Mouse (Mus musculus): ENCODE measurements around the gene Shisa2. TPM values are rescaled to one million over a fixed set of nuclear protein-coding genes. Genes with fewer than 3 reads are reported as not detected.
"Not testable (repeated sequence)": the region's sequence is repeated elsewhere in the genome, so short reads cannot be mapped to it uniquely, and the experiment has no call there.

Gene Shisa2
- polyA plus RNA-seq, 1 experiment from 2014 or later, result 14.0 TPM

DNA sequence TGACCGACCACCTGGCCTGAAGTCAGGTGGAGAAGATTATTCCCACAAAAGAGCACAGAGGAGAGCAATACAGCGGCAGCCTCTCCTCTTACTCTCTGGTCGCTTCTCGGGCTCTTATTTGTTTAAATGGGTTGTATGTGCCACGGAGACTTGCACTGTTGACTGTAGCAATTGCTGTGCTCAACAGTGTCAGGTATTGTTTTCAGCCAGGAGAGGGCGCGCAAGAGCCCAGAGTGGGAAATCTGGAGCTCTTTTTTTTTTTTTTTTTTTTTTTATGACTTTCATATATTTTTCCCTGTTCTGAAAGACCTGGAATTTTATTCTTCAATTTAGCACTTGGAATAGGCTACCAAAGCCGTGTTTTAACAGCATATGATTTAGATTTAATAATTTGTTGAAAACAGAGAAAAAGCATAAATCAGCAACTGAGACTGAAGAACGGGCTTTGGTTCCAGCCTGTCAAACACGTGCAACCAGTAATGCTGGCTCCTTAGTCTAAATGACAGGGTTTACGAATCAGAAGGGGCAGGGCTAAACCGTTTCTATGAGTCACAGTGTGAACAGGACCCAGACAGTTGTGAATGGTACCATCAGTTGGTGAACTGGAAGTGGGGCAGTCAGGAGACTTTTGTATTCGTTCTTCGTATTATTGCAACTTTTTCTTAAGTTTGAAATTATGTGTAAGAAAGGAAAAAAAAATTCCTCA lies 12.0 kb upstream of the Shisa2 start:
- H3K27me3 ChIP-seq, result no peaks in the 10 kb centered on the region
- WGBS, result 43% methylated on average over 14 of the region's 14 CpGs
- no peak overlapping the region for H3K27ac ChIP-seq
- H3K4me3 ChIP-seq, result no peak overlapping the region
- no peaks in the 10 kb centered on the region for H3K36me3 ChIP-seq
- H3K9me3 ChIP-seq, result no peaks in the 10 kb centered on the region
- ATAC-seq (ENCODE audit: borderline replicate concordance, extremely low read depth, low FRiP score, low TSS enrichment), result no peak
- H3K9ac ChIP-seq, result no peak overlapping the region
- H3K4me2 ChIP-seq, result no peak overlapping the region
- H3K4me1 ChIP-seq, result no peaks in the 10 kb centered on the region

DNA sequence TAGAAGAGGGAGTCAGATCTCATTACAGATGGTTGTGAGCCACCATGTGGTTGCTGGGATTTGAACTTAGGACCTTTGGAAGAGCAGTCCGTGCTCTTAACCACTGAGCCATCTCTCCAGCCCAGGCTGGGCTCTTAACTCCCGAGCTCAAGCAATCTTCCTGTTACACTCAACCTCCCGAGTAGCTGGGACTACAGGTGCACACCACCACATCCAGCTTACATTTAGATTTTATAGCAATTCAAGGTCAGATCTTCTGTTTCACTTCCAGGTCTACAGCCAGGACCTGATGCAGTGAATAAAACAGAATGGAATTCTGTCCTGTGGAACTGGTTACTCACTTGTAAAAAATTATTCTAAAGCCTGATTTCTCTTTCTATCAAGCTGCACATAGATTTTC lies 11.0 kb upstream of the Shisa2 start:
- 75% methylated on average over 3 of the region's 3 CpGs for WGBS
- H3K36me3 ChIP-seq; H3K27ac ChIP-seq; H3K27me3 ChIP-seq; H3K9ac ChIP-seq; H3K4me1 ChIP-seq; H3K4me2 ChIP-seq; ATAC-seq (ENCODE audit: borderline replicate concordance, extremely low read depth, low FRiP score, low TSS enrichment); H3K4me3 ChIP-seq; H3K9me3 ChIP-seq: not testable (repeated sequence)

DNA sequence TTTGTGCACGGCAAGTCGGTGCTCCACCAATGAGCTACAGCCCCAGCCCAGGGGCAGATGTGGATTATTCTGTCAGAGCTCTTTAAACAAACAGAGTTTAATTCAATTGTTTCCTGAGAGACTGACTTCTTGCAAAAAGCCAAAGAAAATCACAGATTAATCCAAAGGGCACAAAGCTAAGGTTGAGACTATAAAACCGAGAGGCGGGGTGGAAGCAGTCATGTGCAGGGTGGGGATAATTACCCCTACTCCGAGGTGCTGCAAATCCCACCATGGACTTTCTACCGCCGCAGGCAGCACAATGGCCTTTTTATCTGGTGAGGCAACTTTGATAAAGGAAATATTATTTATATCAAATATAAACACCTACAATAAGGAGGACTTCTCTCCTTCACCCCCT lies 8.3 kb upstream of the Shisa2 start:
- Histone ChIP-seq H3K4me2 (no peak overlapping the region), H3K36me3 (no peaks in the 10 kb centered on the region), H3K9ac (no peak overlapping the region), H3K27me3 (no peaks in the 10 kb centered on the region), H3K4me1 (no peaks in the 10 kb centered on the region), H3K9me3 (no peaks in the 10 kb centered on the region), H3K27ac (no peak overlapping the region), H3K4me3 (no peak overlapping the region)
- ATAC-seq (ENCODE audit: borderline replicate concordance, extremely low read depth, low FRiP score, low TSS enrichment), result no peak
- WGBS, result 69% methylated on average over 7 of the region's 7 CpGs

DNA sequence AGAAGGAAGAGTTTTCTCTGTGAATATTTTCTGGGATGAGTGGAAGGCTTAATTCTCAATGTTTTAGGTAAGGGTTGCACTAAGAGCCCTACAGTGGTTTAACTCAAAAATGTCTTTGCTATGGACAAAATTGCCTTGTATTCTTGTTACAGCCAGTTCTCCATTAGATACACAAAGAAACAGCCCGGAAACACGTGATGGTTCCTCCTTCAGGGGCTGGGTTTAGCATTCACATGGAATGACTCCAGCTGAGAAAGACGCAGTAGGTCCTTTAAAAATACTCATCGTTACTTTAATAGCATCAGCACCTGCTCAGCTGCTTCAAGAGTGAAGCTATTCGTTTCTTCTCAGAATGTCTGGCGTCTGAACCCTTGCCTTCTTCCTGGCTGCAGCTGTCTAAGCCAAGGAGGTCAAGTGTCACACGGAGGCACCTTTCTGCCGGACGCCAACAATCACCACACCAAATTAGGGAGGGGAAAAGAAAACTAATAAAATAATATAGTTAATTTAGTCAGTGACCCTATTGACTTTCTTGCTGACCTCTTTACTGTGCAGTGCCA lies 702 bp upstream of the Shisa2 start:
- WGBS, result 42% methylated on average over 9 of the region's 9 CpGs
- H3K4me2 ChIP-seq, result peak overlapping the region; percentile 91
- no peaks in the 10 kb centered on the region for H3K9me3 ChIP-seq
- peaks cover 23% of the 10 kb centered on the region for H3K4me1 ChIP-seq
- ATAC-seq (ENCODE audit: borderline replicate concordance, extremely low read depth, low FRiP score, low TSS enrichment), result no peak
- H3K27me3 ChIP-seq, result peaks cover 12% of the 10 kb centered on the region; the same call in 1 of the 2 replicates
- H3K4me3 ChIP-seq, result no peak overlapping the region
- H3K27ac ChIP-seq, result no peak overlapping the region
- no peaks in the 10 kb centered on the region for H3K36me3 ChIP-seq
- no peak overlapping the region for H3K9ac ChIP-seq

DNA sequence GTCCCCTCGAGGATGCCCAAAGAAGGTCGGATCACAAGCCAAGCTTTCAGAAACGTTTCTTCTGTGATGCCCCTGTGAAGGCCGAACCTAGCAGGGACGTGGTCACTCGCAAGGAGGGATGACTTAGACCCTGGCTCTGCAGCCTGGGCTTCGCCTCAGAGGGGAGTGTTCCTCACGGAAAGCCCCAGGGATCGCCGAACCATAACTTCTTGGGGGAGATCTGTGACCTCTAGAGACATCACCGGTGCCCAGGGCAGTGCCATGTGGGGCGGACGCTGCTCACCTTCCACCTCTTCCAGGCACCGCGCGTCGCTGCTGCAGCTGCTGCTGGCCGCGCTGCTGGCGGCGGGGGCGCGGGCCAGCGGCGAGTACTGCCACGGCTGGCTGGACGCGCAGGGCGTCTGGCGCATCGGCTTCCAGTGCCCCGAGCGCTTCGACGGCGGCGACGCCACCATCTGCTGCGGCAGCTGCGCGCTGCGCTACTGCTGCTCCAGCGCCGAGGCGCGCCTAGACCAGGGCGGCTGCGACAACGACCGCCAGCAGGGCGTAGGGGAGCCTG lies 777 bp downstream of the Shisa2 start:
- H3K27ac ChIP-seq, result peak overlapping the region; percentile 80
- peak overlapping the region; percentile 91 for H3K4me2 ChIP-seq
- H3K4me1 ChIP-seq, result peaks cover 23% of the 10 kb centered on the region
- ATAC-seq (ENCODE audit: borderline replicate concordance, extremely low read depth, low FRiP score, low TSS enrichment), result peak; percentile 25; the same call in 1 of the 2 replicates
- under 1% methylated on average over 51 of the region's 51 CpGs for WGBS
- H3K9me3 ChIP-seq, result no peaks in the 10 kb centered on the region
- H3K36me3 ChIP-seq, result 0 out of 2 replicates have a peak, but pooled peaks cover 3% of the 10 kb centered on the region
- H3K9ac ChIP-seq, result peak overlapping the region; percentile 56
- peak overlapping the region; percentile 63 for H3K4me3 ChIP-seq
- peaks cover 12% of the 10 kb centered on the region; the same call in 1 of the 2 replicates for H3K27me3 ChIP-seq

DNA sequence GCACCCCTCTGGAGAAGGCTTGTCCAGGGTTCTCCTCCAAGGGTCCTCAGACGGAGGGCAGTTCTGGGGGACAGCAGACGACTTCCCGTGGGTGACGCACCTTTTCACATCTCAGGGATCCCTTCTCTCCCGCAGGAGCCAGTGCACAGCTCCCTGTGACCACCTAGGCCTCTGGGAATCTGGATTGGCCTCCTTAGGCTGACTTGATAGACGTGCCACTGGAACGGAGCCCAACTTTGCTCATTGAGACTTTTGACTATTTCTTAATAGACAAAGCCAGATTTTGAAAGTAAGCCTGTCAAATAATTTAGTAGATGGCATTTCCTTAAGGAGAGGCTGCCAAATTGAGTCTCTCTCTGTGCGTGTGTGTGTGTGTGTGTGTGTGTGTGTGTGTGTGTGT lies 1.6 kb downstream of the Shisa2 start:
- Histone ChIP-seq H3K4me1 (peaks cover 23% of the 10 kb centered on the region), H3K4me2 (peak overlapping the region; percentile 91), H3K4me3 (peak overlapping the region; percentile 63), H3K27me3 (peaks cover 12% of the 10 kb centered on the region; the same call in 1 of the 2 replicates), H3K9me3 (no peaks in the 10 kb centered on the region), H3K27ac (peak overlapping the region; percentile 35), H3K9ac (peak overlapping the region; percentile 56; the same call in 1 of the 2 replicates), H3K36me3 (0 out of 2 replicates have a peak, but pooled peaks cover 3% of the 10 kb centered on the region)
- 18% methylated on average over 8 of the region's 8 CpGs for whole genome bisulfite sequencing
- ATAC-seq (ENCODE audit: borderline replicate concordance, extremely low read depth, low FRiP score, low TSS enrichment), result no peak

DNA sequence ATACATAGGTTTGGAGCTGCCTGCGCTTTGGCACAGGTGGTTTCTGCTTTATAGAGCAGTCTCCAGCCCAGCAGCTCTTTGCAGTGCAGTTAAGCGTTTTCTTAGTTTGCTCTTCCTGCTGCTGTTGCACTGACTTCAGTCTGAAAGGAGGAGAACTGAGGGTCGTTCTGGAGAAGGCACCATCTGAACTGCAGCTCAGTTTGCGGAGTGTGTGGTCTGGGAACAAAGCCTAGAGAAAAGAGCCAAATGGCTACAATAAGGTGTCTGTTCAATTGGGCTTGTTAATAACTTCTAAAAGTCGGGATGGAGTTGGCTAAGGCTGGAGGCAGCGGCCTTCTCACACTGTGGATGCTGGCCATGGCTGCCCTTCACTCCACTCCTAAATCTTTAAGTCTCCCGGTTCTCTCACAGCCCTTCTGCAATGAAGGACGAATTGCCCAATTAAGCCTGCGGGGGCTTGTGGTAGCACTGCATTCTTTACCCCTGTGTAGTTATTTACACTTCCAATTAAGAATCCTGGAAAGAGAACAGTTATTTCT lies 2.1 kb downstream of the Shisa2 start:
- ATAC-seq (ENCODE audit: borderline replicate concordance, extremely low read depth, low FRiP score, low TSS enrichment), result no peak
- Histone ChIP-seq H3K4me1 (peaks cover 23% of the 10 kb centered on the region), H3K27me3 (peaks cover 12% of the 10 kb centered on the region; the same call in 1 of the 2 replicates), H3K36me3 (0 out of 2 replicates have a peak, but pooled peaks cover 3% of the 10 kb centered on the region), H3K27ac (peak overlapping the region; percentile 54), H3K4me3 (peak overlapping the region; percentile 63), H3K9ac (no peak overlapping the region; the same call in none of the 2 replicates), H3K9me3 (no peaks in the 10 kb centered on the region), H3K4me2 (peak overlapping the region; percentile 91)
- 22% methylated on average over 9 of the region's 9 CpGs for WGBS

DNA sequence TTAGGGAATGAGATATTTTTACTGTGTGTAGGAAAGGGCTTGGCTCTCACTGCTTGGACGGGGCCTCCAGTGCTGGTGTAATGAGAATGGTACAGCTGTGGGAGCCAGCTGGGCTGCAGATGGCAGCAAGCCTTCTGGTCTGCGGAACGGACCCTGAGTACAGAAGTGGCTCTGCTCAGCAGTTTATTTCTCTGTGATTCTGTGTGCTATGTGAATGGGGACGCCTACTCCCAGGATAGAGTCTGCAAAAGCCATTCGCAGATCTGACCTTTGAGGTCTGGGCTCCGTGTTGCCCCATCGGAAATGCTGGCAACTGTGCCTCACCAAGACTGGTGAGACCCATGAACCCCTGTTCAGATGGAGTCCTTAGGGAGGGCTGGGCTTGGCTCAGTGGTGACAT lies 2.7 kb downstream of the Shisa2 start:
- H3K4me2 ChIP-seq, result peak overlapping the region; percentile 91
- H3K27me3 ChIP-seq, result peaks cover 12% of the 10 kb centered on the region; the same call in 1 of the 2 replicates
- peak overlapping the region; percentile 54; the same call in 1 of the 2 replicates for H3K27ac ChIP-seq
- no peaks in the 10 kb centered on the region for H3K9me3 ChIP-seq
- H3K4me3 ChIP-seq, result peak overlapping the region; percentile 63
- no peak overlapping the region for H3K9ac ChIP-seq
- peak; percentile 73; the same call in 1 of the 2 replicates for ATAC-seq (ENCODE audit: borderline replicate concordance, extremely low read depth, low FRiP score, low TSS enrichment)
- 0 out of 2 replicates have a peak, but pooled peaks cover 3% of the 10 kb centered on the region for H3K36me3 ChIP-seq
- WGBS, result 31% methylated on average over 7 of the region's 7 CpGs
- H3K4me1 ChIP-seq, result peaks cover 23% of the 10 kb centered on the region

DNA sequence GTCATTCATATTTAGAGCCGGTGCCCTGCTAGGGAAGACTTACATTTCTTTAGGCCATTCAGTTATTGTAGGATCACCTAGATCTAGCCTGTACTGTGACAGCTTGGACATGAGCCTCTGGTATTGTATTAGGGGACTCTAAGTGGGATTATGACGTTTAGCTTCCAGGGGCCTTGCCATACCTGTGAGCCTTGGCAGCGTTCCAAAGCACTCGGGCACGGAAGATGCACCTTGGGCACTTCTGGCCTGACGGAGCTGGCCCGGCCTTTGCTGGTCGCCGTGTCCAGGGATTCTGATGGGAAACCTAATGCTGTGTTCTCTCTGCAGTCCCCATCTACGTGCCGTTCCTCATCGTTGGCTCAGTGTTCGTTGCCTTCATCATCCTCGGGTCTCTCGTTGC lies 4.2 kb downstream of the Shisa2 start:
- Histone ChIP-seq H3K36me3 (0 out of 2 replicates have a peak, but pooled peaks cover 3% of the 10 kb centered on the region), H3K4me1 (peaks cover 23% of the 10 kb centered on the region), H3K9ac (no peak overlapping the region), H3K9me3 (no peaks in the 10 kb centered on the region), H3K4me3 (no peak overlapping the region), H3K27me3 (peaks cover 12% of the 10 kb centered on the region; the same call in 1 of the 2 replicates), H3K4me2 (no peak overlapping the region), H3K27ac (no peak overlapping the region)
- 87% methylated on average over 15 of the region's 15 CpGs for WGBS
- no peak for ATAC-seq (ENCODE audit: borderline replicate concordance, extremely low read depth, low FRiP score, low TSS enrichment)

DNA sequence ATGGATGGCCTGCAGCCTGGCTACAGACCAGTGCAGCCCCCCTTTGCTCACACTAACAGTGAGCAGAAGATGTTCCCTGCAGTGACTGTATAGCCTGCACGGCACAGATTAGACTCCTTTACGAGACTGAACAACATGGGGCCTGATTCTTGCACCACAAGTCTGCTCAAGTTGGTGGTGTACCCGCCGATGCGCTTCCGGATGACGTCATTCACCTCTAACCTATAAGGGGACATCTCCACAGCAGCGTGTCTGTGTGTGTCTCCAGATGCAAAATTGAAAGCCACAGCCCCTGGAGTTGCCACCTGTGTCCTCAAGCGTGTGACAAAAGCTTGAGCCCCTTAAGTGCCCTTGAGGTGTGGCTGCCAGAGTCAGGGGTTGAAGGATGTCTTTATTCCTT lies 5.0 kb downstream of the Shisa2 start:
- 88% methylated on average over 9 of the region's 9 CpGs for WGBS
- Histone ChIP-seq H3K27me3 (peaks cover 12% of the 10 kb centered on the region; the same call in 1 of the 2 replicates), H3K4me2 (no peak overlapping the region), H3K9ac (no peak overlapping the region), H3K9me3 (no peaks in the 10 kb centered on the region), H3K36me3 (0 out of 2 replicates have a peak, but pooled peaks cover 3% of the 10 kb centered on the region), H3K4me3 (no peak overlapping the region), H3K4me1 (peaks cover 23% of the 10 kb centered on the region), H3K27ac (no peak overlapping the region)
- no peak for ATAC-seq (ENCODE audit: borderline replicate concordance, extremely low read depth, low FRiP score, low TSS enrichment)

DNA sequence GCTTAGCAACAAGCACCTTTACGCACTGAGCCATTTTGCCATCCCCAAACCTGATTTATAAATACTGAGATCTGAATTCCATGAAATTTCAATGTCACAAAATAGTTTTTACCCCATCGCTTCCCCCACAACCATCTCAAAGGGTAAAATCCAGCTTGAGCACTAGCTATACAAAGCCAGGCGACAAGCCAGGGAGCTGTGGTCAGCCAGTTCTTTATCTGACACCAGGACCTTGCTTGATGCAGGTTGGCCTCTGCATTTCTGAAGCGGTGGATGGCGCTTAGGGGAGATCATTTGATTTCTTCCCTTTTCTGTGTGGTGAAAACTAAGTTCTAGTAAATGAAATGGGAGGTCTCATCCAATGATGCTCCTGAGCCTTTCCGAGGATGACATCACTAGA lies 7.0 kb downstream of the Shisa2 start:
- Histone ChIP-seq H3K9ac (no peak overlapping the region), H3K4me2 (no peak overlapping the region), H3K27ac (no peak overlapping the region), H3K4me3 (no peak overlapping the region), H3K27me3 (no peaks in the 10 kb centered on the region), H3K36me3 (0 out of 2 replicates have a peak, but pooled peaks cover 3% of the 10 kb centered on the region), H3K9me3 (no peaks in the 10 kb centered on the region), H3K4me1 (0 out of 2 replicates have a peak, but pooled peaks cover 10% of the 10 kb centered on the region)
- ATAC-seq (ENCODE audit: borderline replicate concordance, extremely low read depth, low FRiP score, low TSS enrichment), result no peak
- WGBS, result 89% methylated on average over 6 of the region's 6 CpGs
